Mouse (Mus musculus): ENCODE measurements at regions not wholly inside any gene's neighbourhood (a gene's known extent, or its start where the extent isn't known, plus 50 kb on each side); places are given as distances from the start of the nearest gene placed in this dataset.

GRCm38 (mm10) chr11:114611690-114612089 is 56.6 kb upstream of the Rpl38 start:
- Histone ChIP-seq H3K4me1 (ENCODE audit: control insufficient read depth, insufficient read depth, low read length) (no peaks in the 10 kb centered on the region), H3K4me3 (replicated peaks; ENCODE audit: control insufficient read depth, low read depth, low read length) (no peak overlapping the region), H3K27ac (ENCODE audit: control insufficient read depth, insufficient read depth, low read depth, low read length, poor library complexity) (no peak overlapping the region)
- WGBS = 74% methylated on average over 8 of the region's 8 CpGs
- TF ChIP-seq CTCF (IDR thresholded peaks at IDR 0.05; ENCODE audit: control insufficient read depth, insufficient read depth, low read length) (no peak), POLR2A (IDR thresholded peaks at IDR 0.05; ENCODE audit: borderline replicate concordance, control insufficient read depth, low read depth, low read length) (no peak)

GRCm38 (mm10) chr11:114608009-114608408 is 60.3 kb upstream of the Rpl38 start:
- TF ChIP-seq POLR2A (IDR thresholded peaks at IDR 0.05; ENCODE audit: borderline replicate concordance, control insufficient read depth, low read depth, low read length) = no peak
- no peak for TF ChIP-seq CTCF (IDR thresholded peaks at IDR 0.05; ENCODE audit: control insufficient read depth, insufficient read depth, low read length)
- Histone ChIP-seq H3K4me3 (replicated peaks; ENCODE audit: control insufficient read depth, low read depth, low read length) (no peak overlapping the region), H3K4me1 (ENCODE audit: control insufficient read depth, insufficient read depth, low read length) (no peaks in the 10 kb centered on the region), H3K27ac (ENCODE audit: control insufficient read depth, insufficient read depth, low read depth, low read length, poor library complexity) (no peak overlapping the region)
- WGBS = 84% methylated on average over 9 of the region's 9 CpGs

GRCm38 (mm10) chr11:114603108-114603507 is 65.2 kb upstream of the Rpl38 start:
- WGBS = 75% methylated on average over 6 of the region's 6 CpGs
- no peaks in the 10 kb centered on the region for H3K4me1 ChIP-seq (ENCODE audit: control insufficient read depth, insufficient read depth, low read length)
- H3K27ac ChIP-seq (ENCODE audit: control insufficient read depth, insufficient read depth, low read depth, low read length, poor library complexity) = no peak overlapping the region
- no peak overlapping the region for H3K4me3 ChIP-seq (replicated peaks; ENCODE audit: control insufficient read depth, low read depth, low read length)
- TF ChIP-seq CTCF (IDR thresholded peaks at IDR 0.05; ENCODE audit: control insufficient read depth, insufficient read depth, low read length) (no peak), POLR2A (IDR thresholded peaks at IDR 0.05; ENCODE audit: borderline replicate concordance, control insufficient read depth, low read depth, low read length) (no peak)

- Histone ChIP-seq H3K27ac (ENCODE audit: control insufficient read depth, insufficient read depth, low read depth, low read length, poor library complexity) (no peak overlapping the region), H3K4me1 (ENCODE audit: control insufficient read depth, insufficient read depth, low read length) (no peaks in the 10 kb centered on the region), H3K4me3 (replicated peaks; ENCODE audit: control insufficient read depth, low read depth, low read length) (no peak overlapping the region)
- no peak for TF ChIP-seq CTCF (IDR thresholded peaks at IDR 0.05; ENCODE audit: control insufficient read depth, insufficient read depth, low read length)
- no peak for TF ChIP-seq POLR2A (IDR thresholded peaks at IDR 0.05; ENCODE audit: borderline replicate concordance, control insufficient read depth, low read depth, low read length)
- 71% methylated on average over 2 of the region's 2 CpGs for WGBS
These were observed 71.1 kb upstream of the Rpl38 start for GRCm38 (mm10) chr11:114597225-114597624.

- no peak overlapping the region for H3K27ac ChIP-seq (ENCODE audit: control insufficient read depth, insufficient read depth, low read depth, low read length, poor library complexity)
- WGBS = 63% methylated on average over 9 of the region's 9 CpGs
- TF ChIP-seq CTCF (IDR thresholded peaks at IDR 0.05; ENCODE audit: control insufficient read depth, insufficient read depth, low read length) (no peak), POLR2A (IDR thresholded peaks at IDR 0.05; ENCODE audit: borderline replicate concordance, control insufficient read depth, low read depth, low read length) (no peak)
- no peaks in the 10 kb centered on the region for H3K4me1 ChIP-seq (ENCODE audit: control insufficient read depth, insufficient read depth, low read length)
- H3K4me3 ChIP-seq (replicated peaks; ENCODE audit: control insufficient read depth, low read depth, low read length) = no peak overlapping the region
These were observed 75.4 kb upstream of the Rpl38 start for GRCm38 (mm10) chr11:114592961-114593360.

GRCm38 (mm10) chr11:114588554-114588953 is 79.8 kb upstream of the Rpl38 start:
- Histone ChIP-seq H3K4me3 (replicated peaks; ENCODE audit: control insufficient read depth, low read depth, low read length) (no peak overlapping the region), H3K4me1 (ENCODE audit: control insufficient read depth, insufficient read depth, low read length) (no peaks in the 10 kb centered on the region), H3K27ac (ENCODE audit: control insufficient read depth, insufficient read depth, low read depth, low read length, poor library complexity) (no peak overlapping the region)
- TF ChIP-seq POLR2A (IDR thresholded peaks at IDR 0.05; ENCODE audit: borderline replicate concordance, control insufficient read depth, low read depth, low read length) (no peak), CTCF (IDR thresholded peaks at IDR 0.05; ENCODE audit: control insufficient read depth, insufficient read depth, low read length) (no peak)
- WGBS = 81% methylated on average over 9 of the region's 9 CpGs

GRCm38 (mm10) chr11:114587986-114588385 is 80.3 kb upstream of the Rpl38 start:
- H3K4me3 ChIP-seq (replicated peaks; ENCODE audit: control insufficient read depth, low read depth, low read length) = no peak overlapping the region
- 83% methylated on average over 4 of the region's 4 CpGs for WGBS
- no peak for TF ChIP-seq POLR2A (IDR thresholded peaks at IDR 0.05; ENCODE audit: borderline replicate concordance, control insufficient read depth, low read depth, low read length)
- TF ChIP-seq CTCF (IDR thresholded peaks at IDR 0.05; ENCODE audit: control insufficient read depth, insufficient read depth, low read length) = no peak

GRCm38 (mm10) chr11:114586400-114586799 is 81.9 kb upstream of the Rpl38 start:
- no peak overlapping the region for H3K4me3 ChIP-seq (replicated peaks; ENCODE audit: control insufficient read depth, low read depth, low read length)
- 86% methylated on average over 12 of the region's 12 CpGs for WGBS
- TF ChIP-seq POLR2A (IDR thresholded peaks at IDR 0.05; ENCODE audit: borderline replicate concordance, control insufficient read depth, low read depth, low read length) = no peak
- TF ChIP-seq CTCF (IDR thresholded peaks at IDR 0.05; ENCODE audit: control insufficient read depth, insufficient read depth, low read length) = no peak
- no peak overlapping the region for H3K27ac ChIP-seq (ENCODE audit: control insufficient read depth, insufficient read depth, low read depth, low read length, poor library complexity)
- H3K4me1 ChIP-seq (ENCODE audit: control insufficient read depth, insufficient read depth, low read length) = no peaks in the 10 kb centered on the region; the same call in 1 of the 2 replicates

More at GRCm38 (mm10) chr11:114587986-114588385, 80.3 kb upstream of the Rpl38 start:
- no peaks in the 10 kb centered on the region; the same call in 1 of the 2 replicates for H3K4me1 ChIP-seq (ENCODE audit: control insufficient read depth, insufficient read depth, low read length)
- no peak overlapping the region for H3K27ac ChIP-seq (ENCODE audit: control insufficient read depth, insufficient read depth, low read depth, low read length, poor library complexity)

- TF ChIP-seq POLR2A (IDR thresholded peaks at IDR 0.05; ENCODE audit: borderline replicate concordance, control insufficient read depth, low read depth, low read length) (no peak), CTCF (IDR thresholded peaks at IDR 0.05; ENCODE audit: control insufficient read depth, insufficient read depth, low read length) (no peak)
- no peak overlapping the region for H3K27ac ChIP-seq (ENCODE audit: control insufficient read depth, insufficient read depth, low read depth, low read length, poor library complexity)
- 84% methylated on average over 6 of the region's 6 CpGs for WGBS
These were observed 83.5 kb upstream of the Rpl38 start for GRCm38 (mm10) chr11:114584804-114585203.

More at GRCm38 (mm10) chr11:114584804-114585203, 83.5 kb upstream of the Rpl38 start:
- no peaks in the 10 kb centered on the region; the same call in 1 of the 2 replicates for H3K4me1 ChIP-seq (ENCODE audit: control insufficient read depth, insufficient read depth, low read length)
- H3K4me3 ChIP-seq (replicated peaks; ENCODE audit: control insufficient read depth, low read depth, low read length) = no peak overlapping the region
